Mouse (Mus musculus) midbrain, embryonic 11.5 days (tissue): ENCODE results near the gene Lnx1. TPM values are rescaled to one million over a fixed set of nuclear protein-coding genes. Genes with fewer than 3 reads are reported as not detected.

ENCODE experiments used
- ATAC-seq: fragments of 200-750 bp; cut with Nextera tagmentation; 2 replicates; pipeline ENCODE4 v1.8.0; 2017; ENCODE audit warnings: moderate TSS enrichment, moderate library complexity; ENCODE audit not compliant: low FRiP score
- DNase-seq: peaks from one replicate; pipeline ENCODE4 v3.0.0; 2015; ENCODE audit warnings: low spot score; ENCODE audit errors: missing footprints
- H3K27ac ChIP-seq: fragments of 300-500 bp; sonication (generic); 2 replicates; pipeline ENCODE4 v1.5.1; 2014; ENCODE audit warnings: low read depth, low read length
- H3K27me3 ChIP-seq: fragments of 300-500 bp; sonication (generic); 2 replicates; pipeline ENCODE4 v1.6.1; 2014; ENCODE audit warnings: mild to moderate bottlenecking, low read length, moderate library complexity, mixed read lengths; ENCODE audit not compliant: control insufficient read depth, insufficient read depth
- H3K36me3 ChIP-seq: fragments of 300-500 bp; sonication (generic); 2 replicates; pipeline ENCODE4 v1.6.1; 2014; ENCODE audit warnings: mild to moderate bottlenecking, low read length, moderate library complexity, mixed read lengths; ENCODE audit not compliant: control insufficient read depth, insufficient read depth
- H3K4me1 ChIP-seq: fragments of 300-500 bp; sonication (generic); 2 replicates; pipeline ENCODE4 v1.6.1; 2014; ENCODE audit warnings: low read length; ENCODE audit not compliant: control insufficient read depth, insufficient read depth
- H3K4me2 ChIP-seq: fragments of 300-500 bp; sonication (generic); 2 replicates; pipeline ENCODE4 v1.6.1; 2014; ENCODE audit warnings: mild to moderate bottlenecking, moderate library complexity
- H3K4me3 ChIP-seq: fragments of 300-500 bp; sonication (generic); 2 replicates; pipeline ENCODE4 v1.5.1; 2014; ENCODE audit warnings: low read depth, low read length
- H3K9ac ChIP-seq: fragments of 300-500 bp; sonication (generic); 2 replicates; pipeline ENCODE4 v1.6.1; 2014; ENCODE audit warnings: low read length
- H3K9me3 ChIP-seq: fragments of 300-500 bp; sonication (generic); 2 replicates; pipeline ENCODE4 v1.6.1; 2016; ENCODE audit warnings: low read length; ENCODE audit not compliant: control insufficient read depth
- WGBS: fragments of 180-500 bp; shearing (Covaris S2); extraction: QIAGEN DNeasy Blood & Tissue Kit; methylation state at CpG from one replicate; pipeline ENCODE4 v1.1.7; 2014; 5-methylcytosine and 5-hydroxymethylcytosine counted together
- polyA plus RNA-seq: library from polyadenylated mRNA; unstranded; fragments of >200 nt; fragmentation: Nextera tagmentation; extraction: Ambion mirVana; gene quantifications from 2 replicates; pipeline ENCODE4 v1.2.1, GENCODE M21; 2014

The Lnx1 gene
- polyA plus RNA-seq, 1 experiment from 2014 or later, result 0.74 TPM

- no peaks in the 10 kb centered on the region for H3K4me1 ChIP-seq
- DNase-seq, result no peak
- H3K36me3 ChIP-seq, result peaks cover 20% of the 10 kb centered on the region
- H3K9me3 ChIP-seq, result no peaks in the 10 kb centered on the region
- 88% methylated on average over 8 of the region's 8 CpGs for WGBS
- H3K27me3 ChIP-seq, result no peaks in the 10 kb centered on the region
- H3K9ac ChIP-seq, result no peak overlapping the region
- ATAC-seq, result no peak
- no peak overlapping the region for H3K4me3 ChIP-seq
- no peak overlapping the region for H3K4me2 ChIP-seq
- H3K27ac ChIP-seq, result no peak overlapping the region
Measured at GRCm38 (mm10) chr5:74593147-74593546, 109.6 kb downstream of the Lnx1 start.

- Histone ChIP-seq H3K4me3 (no peak overlapping the region), H3K9ac (no peak overlapping the region), H3K27ac (no peak overlapping the region), H3K9me3 (no peaks in the 10 kb centered on the region), H3K4me2 (no peak overlapping the region), H3K27me3 (no peaks in the 10 kb centered on the region), H3K4me1 (no peaks in the 10 kb centered on the region), H3K36me3 (peaks cover 17% of the 10 kb centered on the region)
- ATAC-seq (no peak), DNase-seq (no peak)
- 95% methylated on average over 5 of the region's 5 CpGs for WGBS
Measured at GRCm38 (mm10) chr5:74591413-74591812, 111.3 kb downstream of the Lnx1 start.

GRCm38 (mm10) chr5:74589133-74589532 lies 113.6 kb downstream of the Lnx1 start:
- 94% methylated on average over 7 of the region's 7 CpGs for WGBS
- Histone ChIP-seq H3K36me3 (peaks cover 13% of the 10 kb centered on the region; the same call in 1 of the 2 replicates), H3K27ac (no peak overlapping the region), H3K4me1 (no peaks in the 10 kb centered on the region), H3K27me3 (no peaks in the 10 kb centered on the region), H3K9me3 (no peaks in the 10 kb centered on the region), H3K4me2 (no peak overlapping the region), H3K9ac (no peak overlapping the region), H3K4me3 (no peak overlapping the region)
- ATAC-seq (no peak), DNase-seq (no peak)

GRCm38 (mm10) chr5:74571767-74572166 lies 130.9 kb downstream of the Lnx1 start:
- H3K4me2 ChIP-seq, result no peak overlapping the region
- H3K4me1 ChIP-seq, result no peaks in the 10 kb centered on the region
- WGBS, result 92% methylated on average over 6 of the region's 6 CpGs
- no peaks in the 10 kb centered on the region for H3K9me3 ChIP-seq
- H3K27ac ChIP-seq, result no peak overlapping the region
- peaks cover 5% of the 10 kb centered on the region for H3K36me3 ChIP-seq
- ATAC-seq (no peak), DNase-seq (no peak)
- no peak overlapping the region for H3K9ac ChIP-seq
- H3K4me3 ChIP-seq, result no peak overlapping the region
- H3K27me3 ChIP-seq, result no peaks in the 10 kb centered on the region

- WGBS, result 98% methylated on average over 1 of the region's 1 CpGs
- H3K36me3 ChIP-seq, result peaks cover 6% of the 10 kb centered on the region; the same call in 1 of the 2 replicates
- DNase-seq (no peak), ATAC-seq (no peak)
- H3K4me3 ChIP-seq, result no peak overlapping the region
- no peak overlapping the region for H3K9ac ChIP-seq
- H3K9me3 ChIP-seq, result no peaks in the 10 kb centered on the region
- H3K4me2 ChIP-seq, result no peak overlapping the region
- H3K4me1 ChIP-seq, result no peaks in the 10 kb centered on the region
- H3K27me3 ChIP-seq, result no peaks in the 10 kb centered on the region
- no peak overlapping the region for H3K27ac ChIP-seq
Measured at GRCm38 (mm10) chr5:74561151-74561550, 141.6 kb downstream of the Lnx1 start.

GRCm38 (mm10) chr5:74549566-74549965 lies 153.1 kb downstream of the Lnx1 start:
- no peaks in the 10 kb centered on the region for H3K9me3 ChIP-seq
- 88% methylated on average over 8 of the region's 8 CpGs for WGBS
- no peak overlapping the region for H3K4me3 ChIP-seq
- H3K4me1 ChIP-seq, result no peaks in the 10 kb centered on the region
- ATAC-seq (no peak), DNase-seq (no peak)
- peaks cover 7% of the 10 kb centered on the region for H3K36me3 ChIP-seq
- no peak overlapping the region for H3K9ac ChIP-seq
- no peaks in the 10 kb centered on the region for H3K27me3 ChIP-seq
- H3K27ac ChIP-seq, result no peak overlapping the region
- H3K4me2 ChIP-seq, result no peak overlapping the region

- Histone ChIP-seq H3K27ac (no peak overlapping the region), H3K4me1 (no peaks in the 10 kb centered on the region), H3K4me2 (no peak overlapping the region), H3K9ac (no peak overlapping the region), H3K36me3 (peaks cover 7% of the 10 kb centered on the region), H3K4me3 (no peak overlapping the region), H3K27me3 (no peaks in the 10 kb centered on the region), H3K9me3 (no peaks in the 10 kb centered on the region)
- 90% methylated on average over 4 of the region's 4 CpGs for WGBS
- DNase-seq, result no peak
- no peak for ATAC-seq
Measured at GRCm38 (mm10) chr5:74545606-74546005, 157.1 kb downstream of the Lnx1 start.

Other genes with a start within 250 kb of the Lnx1 start
- gene Scfd2, start 171.2 kb downstream of the Lnx1 start, polyA plus RNA-seq, result 12.4 and 15.5 TPM in 2 replicates
- gene Fip1l1, start 167.5 kb downstream of the Lnx1 start, polyA plus RNA-seq, result 89.1 and 94.7 TPM in 2 replicates